ENCODE assay signal across 8 mouse cellular contexts in genomic region chr4:58999686-59000085, GRCm38 (mm10). TPM values are rescaled to one million over a fixed set of nuclear protein-coding genes. Genes with fewer than 3 reads are reported as not detected.
DNase-seq lines count a peak whose midpoint lies in the region; ATAC-seq lines count a peak whose summit lies in the region.

No protein-coding gene starts in this region.

- H3K9ac ChIP-seq in hindbrain, embryonic 12.5 days, result no peak overlapping the region

- no peaks in the 10 kb centered on the region for H3K9me3 ChIP-seq in hindbrain, embryonic 10.5 days
- no peaks in the 10 kb centered on the region for H3K9me3 ChIP-seq in hindbrain, embryonic 12.5 days (replicated peaks)

- H3K4me1 ChIP-seq in hindbrain, embryonic 10.5 days (replicated peaks), result peaks cover 23% of the 10 kb centered on the region
- peaks cover 15% of the 10 kb centered on the region for H3K4me1 ChIP-seq in hindbrain, embryonic 12.5 days

- no peak for ATAC-seq in hindbrain, embryonic 12.5 days (ENCODE audit: low FRiP score)

- WGBS in hindbrain, embryonic 10.5 days, result 16% methylated on average over 2 of the region's 2 CpGs
- 16% methylated on average over 2 of the region's 2 CpGs for WGBS in hindbrain, embryonic 12.5 days

- H3K4me2 ChIP-seq in hindbrain, embryonic 12.5 days (replicated peaks), result no peak overlapping the region

- no peak overlapping the region for H3K4me3 ChIP-seq in hindbrain, embryonic 10.5 days
- H3K4me3 ChIP-seq in hindbrain, embryonic 12.5 days, result no peak overlapping the region

- H3K36me3 ChIP-seq in hindbrain, embryonic 10.5 days, result no peaks in the 10 kb centered on the region
- H3K36me3 ChIP-seq in hindbrain, embryonic 12.5 days, result no peaks in the 10 kb centered on the region

- H3K27me3 ChIP-seq in hindbrain, embryonic 10.5 days (ENCODE audit: insufficient read depth, poor library complexity, severe bottlenecking), result no peaks in the 10 kb centered on the region
- H3K27me3 ChIP-seq in hindbrain, embryonic 12.5 days, result no peaks in the 10 kb centered on the region

- peak; percentile 63 for DNase-seq in hindbrain, embryonic 10.5 days (ENCODE audit: low spot score)
- peak; percentile 70 for DNase-seq in R1 (ENCODE audit: low read depth, low spot score)
- DNase-seq in cerebellum, postnatal 36 days, result peak; percentile 73 to 80
- peak; percentile 79 for DNase-seq in heart, adult 8-10 months (ENCODE audit: low spot score)
- peak; percentile 59 for DNase-seq in left cerebral cortex, adult 11 months (ENCODE audit: low spot score)
- DNase-seq in natural killer cell, adult 2 months (ENCODE audit: low spot score in 2 of 2), result peak; percentile 51 to 70
- peak; percentile 49 for DNase-seq in telencephalon, adult 2 months (ENCODE audit: low read depth, low spot score)

- H3K27ac ChIP-seq in hindbrain, embryonic 10.5 days, result no peak overlapping the region
- H3K27ac ChIP-seq in hindbrain, embryonic 12.5 days, result no peak overlapping the region

RNA-seq across cellular contexts. Expression of gene Gm20503, which starts 3.3 kb away (rescaled TPM):
- polyA plus RNA-seq in hindbrain, embryonic 10.5 days (2016; fragmentation: Nextera tagmentation; extraction: Ambion mirVana), result 10.5 and 13.3 TPM in 2 replicates
- polyA plus RNA-seq in hindbrain, embryonic 12.5 days (2016; fragmentation: Nextera tagmentation; extraction: Ambion mirVana), result 11.7 and 14.6 TPM in 2 replicates
- 1 to 10 TPM in 2 of 4 experiments, under 1 TPM in 1, not detected in 1; 0.57 to 7.1 (median 1.7) TPM for total RNA-seq in heart, adult 8-10 months (2022)

RNA-seq across cellular contexts. Expression of gene Dnajc25, which starts 4.8 kb away (rescaled TPM):
- polyA plus RNA-seq in hindbrain, embryonic 10.5 days (2016; fragmentation: Nextera tagmentation; extraction: Ambion mirVana), result 5.9 and 9.0 TPM in 2 replicates
- 7.5 and 8.6 TPM in 2 replicates for polyA plus RNA-seq in hindbrain, embryonic 12.5 days (2016; fragmentation: Nextera tagmentation; extraction: Ambion mirVana)
- 10 to 100 TPM; 18.8 to 22.3 (median 22.0) TPM for total RNA-seq in heart, adult 8-10 months (2022)

RNA-seq across cellular contexts. Expression of gene Ptgr1, which starts 12.8 kb away (rescaled TPM):
- polyA plus RNA-seq in hindbrain, embryonic 10.5 days (2016; fragmentation: Nextera tagmentation; extraction: Ambion mirVana), result 13.5 and 14.8 TPM in 2 replicates
- 15.0 and 15.5 TPM in 2 replicates for polyA plus RNA-seq in hindbrain, embryonic 12.5 days (2016; fragmentation: Nextera tagmentation; extraction: Ambion mirVana)
- total RNA-seq in heart, adult 8-10 months (2022), result 1 to 10 TPM; 2.3 to 3.3 (median 3.1) TPM

RNA-seq across cellular contexts. Expression of gene Gng10, which starts 35.2 kb away (rescaled TPM):
- polyA plus RNA-seq in hindbrain, embryonic 10.5 days (2016; fragmentation: Nextera tagmentation; extraction: Ambion mirVana), result 66.3 and 77.8 TPM in 2 replicates
- polyA plus RNA-seq in hindbrain, embryonic 12.5 days (2016; fragmentation: Nextera tagmentation; extraction: Ambion mirVana), result 107 and 125 TPM in 2 replicates
- 10 to 100 TPM; 11.0 to 16.3 (median 14.8) TPM for total RNA-seq in heart, adult 8-10 months (2022)

RNA-seq across cellular contexts. Expression of gene Zkscan16, which starts 56.3 kb away (rescaled TPM):
- 0.55 and 1.0 TPM in 2 replicates for polyA plus RNA-seq in hindbrain, embryonic 10.5 days (2016; fragmentation: Nextera tagmentation; extraction: Ambion mirVana)
- 1.1 TPM in 2 replicates for polyA plus RNA-seq in hindbrain, embryonic 12.5 days (2016; fragmentation: Nextera tagmentation; extraction: Ambion mirVana)
- total RNA-seq in heart, adult 8-10 months (2022), result under 1 TPM; 0.11 to 0.25 (median 0.19) TPM
